Mouse (Mus musculus) midbrain, postnatal 0 days (tissue): ENCODE measurements around the gene Grk1. TPM values are rescaled to one million over a fixed set of nuclear protein-coding genes. Genes with fewer than 3 reads are reported as not detected.

Source experiments
- ATAC-seq: fragments of 200-750 bp; cut with Nextera tagmentation; 2 replicates; pipeline ENCODE4 v1.8.0; 2017; ENCODE audit warnings: moderate number of reproducible peaks, mild to moderate bottlenecking, moderate TSS enrichment, moderate library complexity; ENCODE audit not compliant: low FRiP score
- DNase-seq: peaks from one replicate; pipeline ENCODE4 v3.0.0-alpha.2; 2015; ENCODE audit warnings: low spot score
- H3K27ac ChIP-seq: fragments of 300-500 bp; sonication (generic); 2 replicates; pipeline ENCODE4 v1.5.1; 2014; ENCODE audit warnings: low read depth, mild to moderate bottlenecking, low read length, mixed read lengths
- H3K27me3 ChIP-seq: fragments of 300-500 bp; sonication (generic); 2 replicates; pipeline ENCODE4 v1.6.1; 2014; ENCODE audit warnings: low read length, control low read depth, mixed read lengths; ENCODE audit not compliant: insufficient read depth
- H3K36me3 ChIP-seq: fragments of 300-500 bp; sonication (generic); 2 replicates; pipeline ENCODE4 v1.6.1; 2014; ENCODE audit warnings: low read length, control low read depth, mixed read lengths; ENCODE audit not compliant: insufficient read depth
- H3K4me1 ChIP-seq: fragments of 300-500 bp; sonication (generic); 2 replicates; pipeline ENCODE4 v1.6.1; 2014; ENCODE audit warnings: mild to moderate bottlenecking, control low read depth, antibody characterized with exemption, low read length, mixed read lengths; ENCODE audit not compliant: insufficient read depth
- H3K4me2 ChIP-seq: fragments of 300-500 bp; sonication (generic); 2 replicates; pipeline ENCODE4 v1.6.1; 2014; ENCODE audit warnings: low read depth, mild to moderate bottlenecking, low read length, mixed read lengths; ENCODE audit not compliant: poor library complexity, severe bottlenecking
- H3K4me3 ChIP-seq: fragments of 300-500 bp; sonication (generic); 2 replicates; pipeline ENCODE4 v1.5.1; 2014; ENCODE audit warnings: low read depth, mild to moderate bottlenecking, low read length, moderate library complexity
- H3K9ac ChIP-seq: fragments of 300-500 bp; sonication (generic); replicated peaks from 2 replicates; pipeline ENCODE4 v1.6.1; 2014; ENCODE audit warnings: mild to moderate bottlenecking, low read length, moderate library complexity, mixed read lengths; ENCODE audit not compliant: poor library complexity, severe bottlenecking
- H3K9me3 ChIP-seq: fragments of 300-500 bp; sonication (generic); 2 replicates; pipeline ENCODE4 v1.6.1; 2016; ENCODE audit warnings: low read length, control low read depth
- CTCF ChIP-seq: IDR thresholded peaks from 2 replicates; pipeline ENCODE4 v1.5.1; 2016; ENCODE audit warnings: antibody characterized with exemption, mild to moderate bottlenecking
- WGBS: fragments of 180-500 bp; shearing (Covaris S2); extraction: QIAGEN DNeasy Blood & Tissue Kit; methylation state at CpG from one replicate; pipeline ENCODE4 v1.1.7; 2014; 5-methylcytosine and 5-hydroxymethylcytosine counted together
- polyA plus RNA-seq: library from polyadenylated mRNA; unstranded; fragments of >200 nt; fragmentation: Nextera tagmentation; extraction: Ambion mirVana; gene quantifications from 2 replicates; pipeline ENCODE4 v1.2.1, GENCODE M21; 2015
- total RNA-seq: library from RNA; depleted of rRNA; stranded (reverse); fragments of >200 nt; gene quantifications from 2 replicates; pipeline ENCODE4 v1.2.3, GENCODE M21; 2014

Grk1 gene
- total and polyA plus RNA-seq, 2 experiments from 2014 or later: under 0.01 TPM; not detected in 1

DNA sequence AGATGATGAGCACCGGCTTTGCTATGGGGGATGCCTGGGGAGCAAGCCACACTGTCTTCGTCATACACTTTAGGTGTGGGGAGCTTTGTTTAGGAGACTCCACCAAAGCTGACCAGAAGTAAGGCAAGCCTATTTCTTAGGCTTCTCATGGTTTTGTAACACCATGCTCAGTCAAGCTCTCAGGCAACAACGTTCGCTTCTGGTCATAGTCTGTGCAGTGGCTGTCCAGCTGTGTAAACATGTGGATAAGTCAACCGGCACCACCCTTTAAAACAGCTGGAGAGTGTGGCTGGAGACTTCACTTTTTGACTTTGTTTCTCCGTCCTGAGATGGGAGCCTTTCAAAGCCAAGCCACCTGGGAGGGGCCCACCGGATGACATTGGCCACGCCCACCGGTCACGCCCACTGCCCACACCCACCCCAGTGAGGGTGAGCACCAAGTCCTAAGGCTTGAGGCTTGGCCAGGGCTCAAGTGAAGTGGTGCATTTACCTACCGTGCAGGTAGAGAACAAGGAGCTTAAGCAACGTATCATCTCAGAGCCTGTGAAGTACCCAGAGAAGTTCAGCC lies 9.0 kb downstream of the Grk1 start:
- DNase-seq (no peak), ATAC-seq (no peak)
- 59% methylated on average over 12 of the region's 12 CpGs for WGBS
- H3K9ac ChIP-seq: no peak overlapping the region
- no peaks in the 10 kb centered on the region for H3K36me3 ChIP-seq
- TF ChIP-seq CTCF: no peak
- H3K9me3 ChIP-seq: no peaks in the 10 kb centered on the region
- H3K27me3 ChIP-seq: no peaks in the 10 kb centered on the region
- no peaks in the 10 kb centered on the region for H3K4me1 ChIP-seq
- no peak overlapping the region for H3K27ac ChIP-seq
- no peak overlapping the region for H3K4me2 ChIP-seq
- no peak overlapping the region for H3K4me3 ChIP-seq

DNA sequence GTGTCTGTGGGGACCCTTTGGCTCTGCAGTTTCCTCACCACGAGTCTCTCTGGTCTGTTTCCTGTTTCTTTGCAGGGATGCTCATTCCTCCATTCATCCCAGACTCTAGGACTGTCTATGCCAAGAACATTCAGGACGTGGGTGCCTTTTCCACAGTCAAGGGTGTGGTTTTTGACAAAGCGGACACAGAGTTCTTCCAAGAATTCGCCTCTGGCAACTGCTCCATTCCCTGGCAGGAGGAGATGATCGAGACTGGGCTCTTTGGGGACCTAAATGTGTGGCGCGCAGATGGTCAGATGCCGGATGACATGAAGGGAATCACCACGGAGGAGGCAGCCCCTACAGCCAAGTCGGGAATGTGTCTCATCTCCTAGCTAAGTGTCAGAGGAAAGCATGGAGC lies 11.0 kb downstream of the Grk1 start:
- Histone ChIP-seq H3K4me3 (no peak overlapping the region), H3K4me1 (no peaks in the 10 kb centered on the region), H3K4me2 (no peak overlapping the region), H3K27me3 (no peaks in the 10 kb centered on the region), H3K9me3 (no peaks in the 10 kb centered on the region), H3K36me3 (no peaks in the 10 kb centered on the region), H3K9ac (no peak overlapping the region), H3K27ac (no peak overlapping the region)
- no peak for DNase-seq
- no peak for TF ChIP-seq CTCF
- ATAC-seq: no peak
- WGBS: 77% methylated on average over 10 of the region's 10 CpGs

DNA sequence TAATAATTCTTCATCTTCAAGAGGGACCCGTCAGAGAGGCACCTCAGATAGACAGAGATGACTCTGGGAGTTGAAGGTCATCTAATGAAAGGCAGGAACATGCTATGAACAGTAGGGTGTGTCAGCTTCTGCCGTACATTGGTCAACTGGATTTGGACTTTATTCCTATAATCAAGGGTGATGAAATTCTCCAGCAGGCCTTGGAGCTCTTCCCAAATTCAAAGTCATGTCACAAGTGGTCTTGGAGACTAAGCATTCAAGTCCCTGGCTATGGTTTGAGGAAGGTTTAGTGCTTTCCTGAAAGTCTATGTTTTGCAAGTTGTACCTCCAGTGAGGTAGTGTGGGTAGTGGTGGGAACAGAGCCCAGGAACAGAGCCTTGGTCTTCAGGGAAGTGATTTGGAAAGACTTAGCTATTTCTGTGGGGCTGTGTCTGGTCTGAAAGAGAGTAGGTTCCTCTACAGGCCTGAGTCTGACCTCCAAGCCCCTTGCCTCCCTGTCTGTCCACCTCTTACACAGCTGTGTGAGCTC lies 14.3 kb downstream of the Grk1 start:
- Histone ChIP-seq H3K27me3 (no peaks in the 10 kb centered on the region), H3K9ac (no peak overlapping the region), H3K4me1 (no peaks in the 10 kb centered on the region), H3K4me2 (no peak overlapping the region), H3K9me3 (no peaks in the 10 kb centered on the region), H3K4me3 (no peak overlapping the region), H3K36me3 (no peaks in the 10 kb centered on the region), H3K27ac (no peak overlapping the region)
- ATAC-seq: no peak
- DNase-seq: no peak
- WGBS: 72% methylated on average over 2 of the region's 2 CpGs
- no peak for TF ChIP-seq CTCF

DNA sequence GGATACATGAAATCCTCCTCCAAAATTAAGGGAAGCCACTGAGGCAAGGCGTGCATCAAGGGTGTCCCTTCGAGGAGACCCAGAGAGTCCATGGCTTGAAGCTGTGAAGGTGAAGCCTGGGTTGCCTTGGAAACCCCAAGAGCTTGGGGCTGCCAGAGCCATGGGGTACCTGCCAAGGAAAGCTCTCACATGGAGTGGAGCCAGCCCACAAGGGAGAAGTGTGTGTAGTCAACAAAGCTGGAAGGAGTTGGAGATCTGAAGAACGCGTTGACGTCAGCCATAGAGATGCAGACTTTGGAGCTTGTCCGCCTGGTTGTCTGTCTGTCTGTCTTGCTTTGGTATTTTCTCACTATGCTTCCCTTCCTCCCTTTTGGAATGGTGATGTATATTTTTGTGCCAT lies 16.1 kb downstream of the Grk1 start:
- WGBS: 92% methylated on average over 6 of the region's 6 CpGs
- Histone ChIP-seq H3K4me3 (no peak overlapping the region), H3K36me3 (no peaks in the 10 kb centered on the region), H3K4me2 (no peak overlapping the region), H3K4me1 (no peaks in the 10 kb centered on the region), H3K9me3 (no peaks in the 10 kb centered on the region), H3K9ac (no peak overlapping the region), H3K27ac (no peak overlapping the region), H3K27me3 (no peaks in the 10 kb centered on the region)
- DNase-seq: no peak
- ATAC-seq: no peak
- no peak for TF ChIP-seq CTCF

DNA sequence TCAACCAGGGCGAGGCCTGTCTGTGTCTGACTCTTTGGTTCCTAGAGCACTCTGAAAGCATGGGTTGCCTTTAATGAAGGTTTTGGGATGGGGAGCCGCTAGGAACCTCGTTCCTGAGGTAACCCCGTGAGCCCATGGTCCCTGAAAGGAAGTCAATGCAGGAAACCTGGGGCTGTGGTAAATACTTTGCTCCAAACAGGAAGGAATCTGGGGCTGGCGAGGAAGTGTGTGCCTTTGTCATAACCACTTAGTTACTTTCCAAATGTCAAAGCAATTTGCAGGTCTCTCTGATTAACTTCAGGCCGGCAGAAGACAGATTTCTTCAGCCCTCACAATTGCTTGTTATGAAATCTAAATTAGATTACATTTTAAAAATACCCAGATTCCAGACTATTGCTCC lies 22.5 kb downstream of the Grk1 start:
- H3K9ac ChIP-seq: no peak overlapping the region
- no peak overlapping the region for H3K4me2 ChIP-seq
- DNase-seq (no peak), ATAC-seq (no peak)
- H3K4me1 ChIP-seq: no peaks in the 10 kb centered on the region
- 81% methylated on average over 6 of the region's 6 CpGs for WGBS
- H3K27ac ChIP-seq: no peak overlapping the region
- no peaks in the 10 kb centered on the region for H3K27me3 ChIP-seq
- H3K4me3 ChIP-seq: no peak overlapping the region
- no peaks in the 10 kb centered on the region for H3K36me3 ChIP-seq
- no peaks in the 10 kb centered on the region for H3K9me3 ChIP-seq
- TF ChIP-seq CTCF: no peak

DNA sequence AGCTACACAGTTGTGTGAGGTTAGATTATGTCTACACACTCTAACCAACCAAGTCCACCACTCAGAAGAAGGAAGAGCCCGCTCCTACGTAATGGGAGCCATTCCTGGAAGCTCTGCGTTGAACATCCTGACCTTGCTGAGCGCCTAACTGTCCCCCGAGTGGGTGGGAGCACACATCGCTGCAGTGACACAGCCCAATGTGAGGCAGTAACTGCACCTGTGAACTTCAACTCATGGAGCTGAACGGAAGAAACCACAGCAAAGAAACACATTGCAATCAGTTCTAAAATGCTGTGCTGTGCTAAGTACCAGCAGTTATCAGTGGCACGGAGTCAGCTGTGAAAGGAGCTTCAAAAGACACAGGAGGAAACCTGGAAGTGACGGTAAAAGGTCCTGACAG lies 23.3 kb downstream of the Grk1 start:
- Histone ChIP-seq H3K36me3 (no peaks in the 10 kb centered on the region), H3K27ac (no peak overlapping the region), H3K4me1 (no peaks in the 10 kb centered on the region), H3K27me3 (no peaks in the 10 kb centered on the region), H3K4me3 (no peak overlapping the region), H3K9ac (no peak overlapping the region), H3K9me3 (no peaks in the 10 kb centered on the region), H3K4me2 (no peak overlapping the region)
- ATAC-seq: no peak
- WGBS: 88% methylated on average over 9 of the region's 9 CpGs
- no peak for DNase-seq
- no peak for TF ChIP-seq CTCF
